Mouse (Mus musculus) ES-Bruce4 (cell line): ENCODE measurements at regions not wholly inside any gene's neighbourhood (a gene's known extent, or its start where the extent isn't known, plus 50 kb on each side); places are given as distances from the start of the nearest gene placed in this dataset.

ENCODE experiments used
- H3K27ac ChIP-seq: 2 replicates; pipeline ENCODE4 v1.5.1; 2012; ENCODE audit warnings: low read length, inconsistent platforms; ENCODE audit not compliant: insufficient read depth
- H3K27me3 ChIP-seq: 2 replicates; pipeline ENCODE4 v1.6.1; 2012; ENCODE audit warnings: mild to moderate bottlenecking, low read length, inconsistent platforms; ENCODE audit not compliant: control insufficient read depth, poor library complexity, insufficient read depth, severe bottlenecking
- H3K36me3 ChIP-seq: 2 replicates; pipeline ENCODE4 v1.6.1; 2012; ENCODE audit warnings: inconsistent platforms, mild to moderate bottlenecking, low read length, moderate library complexity; ENCODE audit not compliant: control insufficient read depth, poor library complexity, insufficient read depth, severe bottlenecking
- H3K4me1 ChIP-seq: one replicate; pipeline ENCODE4 v1.8.1; 2011; ENCODE audit warnings: low read length; ENCODE audit not compliant: control insufficient read depth, insufficient read depth
- H3K4me3 ChIP-seq: 2 replicates; pipeline ENCODE4 v1.5.1; 2011; ENCODE audit warnings: low read depth, mild to moderate bottlenecking, low read length
- H3K9ac ChIP-seq: 2 replicates; pipeline ENCODE4 v1.6.1; 2012; ENCODE audit warnings: low read depth, mild to moderate bottlenecking, inconsistent platforms; ENCODE audit not compliant: poor library complexity, severe bottlenecking
- H3K9me3 ChIP-seq: replicated peaks from 2 replicates; pipeline ENCODE4 v1.6.1; 2012; ENCODE audit warnings: mild to moderate bottlenecking, low read length, inconsistent platforms; ENCODE audit not compliant: control insufficient read depth, poor library complexity, insufficient read depth, severe bottlenecking
- CTCF ChIP-seq: IDR thresholded peaks from one replicate; pipeline ENCODE4 v1.8.1; 2011; ENCODE audit warnings: low read depth, low read length
- EP300 ChIP-seq: IDR thresholded peaks from 2 replicates; pipeline ENCODE4 v1.6.1; 2011; ENCODE audit warnings: low read depth, low read length; ENCODE audit not compliant: insufficient read depth
- POLR2A ChIP-seq: IDR thresholded peaks from one replicate; pipeline ENCODE4 v1.8.1; 2011; ENCODE audit warnings: low read length; ENCODE audit not compliant: insufficient read depth

DNA sequence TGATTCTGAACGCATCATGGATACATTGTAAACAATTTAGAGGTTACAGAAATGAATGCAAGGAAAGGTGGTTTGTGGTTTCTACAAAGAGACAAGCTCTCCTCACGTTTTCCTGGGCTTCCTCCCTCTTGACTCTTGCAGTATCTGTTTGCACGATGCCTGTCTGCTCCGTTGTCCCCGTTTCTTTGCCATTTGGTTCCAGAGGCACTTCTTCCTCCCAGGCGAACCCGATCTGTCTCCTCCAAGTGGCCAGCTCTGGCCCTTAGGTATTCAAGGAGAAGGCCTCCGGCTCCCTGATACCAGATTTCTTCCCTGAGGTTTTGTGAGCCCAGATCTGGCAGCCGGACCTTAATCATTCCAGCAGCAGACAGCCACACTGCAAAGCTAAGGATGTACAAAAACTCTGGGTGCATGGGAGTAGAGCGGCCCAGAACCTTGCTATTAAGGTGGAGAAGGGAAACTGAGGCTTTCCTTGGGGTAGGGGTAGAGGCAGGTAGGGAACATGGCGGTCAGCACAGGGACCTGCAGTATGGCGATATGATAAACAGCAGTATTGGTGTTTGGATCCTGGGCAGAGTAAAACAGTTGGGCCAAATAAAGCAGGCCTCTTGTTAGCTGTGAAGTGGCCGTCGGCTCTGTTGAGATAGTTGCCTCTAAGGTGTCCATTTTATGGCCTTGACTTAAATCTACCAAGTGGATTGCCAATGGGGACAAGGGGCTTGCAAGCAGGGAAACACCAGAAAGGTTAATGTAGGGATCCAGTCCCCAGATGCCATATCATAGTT, 76.0 kb upstream of the Wnt7b start:
- H3K9me3 ChIP-seq: no peaks in the 10 kb centered on the region
- H3K36me3 ChIP-seq: no peaks in the 10 kb centered on the region
- no peaks in the 10 kb centered on the region for H3K4me1 ChIP-seq
- no peak overlapping the region for H3K9ac ChIP-seq
- no peak for TF ChIP-seq EP300
- TF ChIP-seq POLR2A: no peak
- TF ChIP-seq CTCF: no peak
- H3K27me3 ChIP-seq: no peaks in the 10 kb centered on the region
- no peak overlapping the region for H3K4me3 ChIP-seq
- no peak overlapping the region for H3K27ac ChIP-seq

DNA sequence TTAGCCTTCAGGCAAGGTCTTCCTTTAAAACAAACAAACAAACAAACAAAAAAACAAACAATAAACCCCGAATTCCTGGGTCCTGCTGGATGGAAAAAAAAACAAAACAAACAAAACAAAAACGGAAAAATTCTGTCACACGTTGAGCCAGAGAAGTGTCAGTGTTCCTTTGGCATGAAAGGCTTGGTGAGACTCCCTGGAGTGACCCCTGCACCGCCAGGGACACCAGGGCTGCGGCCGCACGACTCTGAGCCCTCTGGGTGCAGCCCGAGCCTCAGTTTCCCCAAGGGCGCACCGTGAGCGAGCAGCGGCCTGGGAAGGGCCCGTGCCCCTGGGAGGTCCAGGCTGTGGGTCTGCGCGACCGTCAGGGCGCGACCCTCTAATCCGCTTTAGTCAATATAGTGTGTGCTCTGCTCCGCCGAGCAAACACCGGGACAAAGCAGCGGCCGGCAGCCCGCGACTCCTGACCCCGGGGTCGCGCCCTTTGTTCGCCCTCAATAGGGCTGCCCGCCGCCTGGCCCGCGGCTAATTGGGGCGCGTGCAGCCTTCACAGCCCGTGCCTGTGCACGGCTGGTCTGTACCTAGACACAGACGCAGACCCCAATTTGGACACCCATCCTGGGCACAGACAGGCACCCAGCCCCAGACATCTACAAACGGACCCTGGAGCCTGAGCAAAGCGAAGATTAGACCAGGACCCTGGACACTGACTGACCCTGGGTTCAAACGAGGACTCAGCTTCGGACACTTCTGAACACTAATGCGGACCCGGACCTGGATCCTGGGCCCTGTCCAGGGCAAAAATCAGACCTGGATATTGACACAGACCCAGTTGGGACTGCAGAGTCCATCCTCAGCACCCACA, 74.0 kb upstream of the Ppara start:
- TF ChIP-seq CTCF: no peak

DNA sequence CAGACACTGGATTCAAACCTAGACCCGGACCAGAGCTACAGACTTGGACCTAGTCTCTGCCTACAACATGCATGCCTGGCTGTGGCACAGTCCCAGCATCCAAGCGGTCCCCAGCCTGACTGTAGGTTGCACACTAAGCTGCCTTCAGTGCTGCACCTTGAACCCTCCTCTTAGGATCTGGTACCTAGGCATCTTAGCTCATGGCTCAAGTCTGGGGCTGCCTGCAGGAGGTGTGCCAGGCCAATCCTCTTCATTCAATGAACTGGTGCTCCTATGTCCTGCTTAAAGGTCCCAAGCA, 73.4 kb upstream of the Ppara start:
- TF ChIP-seq CTCF: no peak
- no peak for TF ChIP-seq POLR2A
- no peak for TF ChIP-seq EP300
- H3K4me1 ChIP-seq: no peaks in the 10 kb centered on the region
- H3K36me3 ChIP-seq: no peaks in the 10 kb centered on the region
- H3K9me3 ChIP-seq: no peaks in the 10 kb centered on the region
- H3K9ac ChIP-seq: no peak overlapping the region
- H3K27ac ChIP-seq: no peak overlapping the region
- no peaks in the 10 kb centered on the region for H3K27me3 ChIP-seq
- peak overlapping the region; percentile 23 for H3K4me3 ChIP-seq

More for the DNA sequence above, 74.0 kb upstream of the Ppara start:
- Histone ChIP-seq H3K36me3 (no peaks in the 10 kb centered on the region), H3K9ac (peak overlapping the region; percentile 26), H3K4me1 (no peaks in the 10 kb centered on the region), H3K27ac (no peak overlapping the region), H3K9me3 (no peaks in the 10 kb centered on the region), H3K27me3 (no peaks in the 10 kb centered on the region), H3K4me3 (peak overlapping the region; percentile 23)

DNA sequence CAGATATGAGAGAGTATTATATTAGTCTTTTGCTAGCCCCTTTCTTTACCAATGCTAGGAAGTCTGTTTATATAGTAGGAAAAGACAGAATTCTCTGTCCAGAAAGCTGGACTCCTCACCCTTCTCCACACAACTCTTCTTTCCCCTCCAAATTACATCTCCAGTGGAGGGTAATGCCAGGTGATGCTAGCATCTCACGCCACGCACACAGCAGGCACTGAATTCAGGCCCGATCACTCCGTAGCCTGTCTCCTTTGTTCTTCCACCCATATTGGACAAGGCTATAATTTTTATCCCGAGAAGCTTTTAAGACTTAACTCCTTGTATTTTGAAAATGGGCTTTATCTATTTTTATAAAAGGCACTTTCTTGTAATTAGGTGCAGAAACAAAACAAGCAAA, 73.0 kb upstream of the Ppara start:
- Histone ChIP-seq H3K9me3 (no peaks in the 10 kb centered on the region), H3K4me3 (no peak overlapping the region), H3K9ac (no peak overlapping the region), H3K36me3 (no peaks in the 10 kb centered on the region), H3K27me3 (no peaks in the 10 kb centered on the region), H3K27ac (no peak overlapping the region), H3K4me1 (no peaks in the 10 kb centered on the region)
- TF ChIP-seq CTCF (no peak), EP300 (no peak), POLR2A (no peak)

DNA sequence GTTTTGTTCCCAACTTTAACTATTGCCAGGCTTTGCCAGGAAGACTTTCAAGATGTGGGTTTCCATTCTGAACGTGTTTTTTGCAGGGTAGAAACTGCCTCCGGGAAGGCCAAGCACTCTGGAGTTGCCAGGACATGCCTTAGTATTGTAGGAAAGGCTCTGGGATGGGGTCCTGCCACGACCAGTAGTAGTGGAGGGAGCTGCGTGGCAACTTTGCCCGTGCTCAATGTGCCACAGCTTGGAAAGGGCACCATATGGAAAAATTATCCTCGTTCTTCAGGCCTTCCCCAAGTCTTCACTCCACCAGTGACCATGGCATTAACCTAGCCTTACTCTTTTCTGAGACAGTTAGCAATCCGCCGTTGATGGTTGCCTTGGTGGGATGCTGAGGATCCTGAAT, 72.5 kb upstream of the Ppara start:
- H3K4me1 ChIP-seq: no peaks in the 10 kb centered on the region

DNA sequence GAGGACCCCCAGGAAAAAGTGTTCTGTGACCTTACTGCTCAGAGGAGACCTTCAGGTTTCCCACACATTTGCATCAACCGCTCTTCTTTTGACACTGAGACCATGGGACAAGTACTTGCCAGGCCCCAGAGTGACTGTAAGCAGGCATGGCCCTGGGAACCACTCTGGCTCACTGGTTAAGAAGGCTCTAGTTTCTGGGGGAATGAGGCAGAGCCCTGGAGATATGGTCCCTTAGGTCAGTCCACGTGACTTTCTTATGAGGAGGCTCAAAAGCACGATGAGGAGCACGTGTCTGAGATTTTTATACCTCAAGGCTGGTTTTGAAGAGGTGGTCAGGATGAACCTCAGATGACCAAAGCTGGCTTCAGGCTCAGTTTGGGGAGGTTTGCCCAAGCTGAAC, 72.1 kb upstream of the Ppara start:
- Histone ChIP-seq H3K4me1 (no peaks in the 10 kb centered on the region), H3K9me3 (no peaks in the 10 kb centered on the region), H3K36me3 (no peaks in the 10 kb centered on the region), H3K4me3 (no peak overlapping the region), H3K27ac (no peak overlapping the region), H3K27me3 (no peaks in the 10 kb centered on the region), H3K9ac (no peak overlapping the region)
- no peak for TF ChIP-seq CTCF
- TF ChIP-seq EP300: no peak
- no peak for TF ChIP-seq POLR2A

More for the DNA sequence above, 72.5 kb upstream of the Ppara start:
- H3K27ac ChIP-seq: no peak overlapping the region
- no peaks in the 10 kb centered on the region for H3K27me3 ChIP-seq
- no peaks in the 10 kb centered on the region for H3K36me3 ChIP-seq
- H3K4me3 ChIP-seq: no peak overlapping the region
- H3K9me3 ChIP-seq: no peaks in the 10 kb centered on the region
- TF ChIP-seq EP300 (no peak), POLR2A (no peak), CTCF (no peak)
- H3K9ac ChIP-seq: no peak overlapping the region
